ENCODE assay signal across 8 mouse cellular contexts in the genomic region with DNA sequence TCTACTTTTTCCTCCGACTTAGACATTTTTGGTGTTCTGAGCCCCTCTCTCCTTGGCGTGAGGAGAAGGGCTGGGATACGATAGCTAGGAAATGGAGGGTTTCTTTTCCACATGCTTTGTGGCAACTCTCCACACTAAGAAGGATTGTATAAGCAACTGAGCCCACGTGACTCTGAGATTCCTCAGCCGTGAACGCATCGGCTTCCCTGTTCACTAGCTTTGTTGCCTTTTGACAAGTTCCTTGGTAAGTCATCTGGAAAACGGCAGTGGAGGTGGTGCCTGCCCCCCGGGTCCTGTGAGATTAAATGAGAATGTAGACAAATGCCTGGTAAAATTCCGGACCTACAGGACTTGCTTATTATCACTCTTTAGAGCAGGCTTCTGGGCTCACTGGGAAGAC.
DNase-seq lines count a peak whose midpoint lies in the region; ATAC-seq and TF ChIP-seq lines count a peak whose summit lies in the region.

No protein-coding gene starts in this region.

- 39% methylated on average over 10 of the region's 10 CpGs for WGBS in lung, postnatal 0 days
- 26% methylated on average over 10 of the region's 10 CpGs for WGBS in hindbrain, embryonic 13.5 days
- 54% methylated on average over 10 of the region's 10 CpGs for WGBS in limb, embryonic 14.5 days

- TF ChIP-seq EP300 in lung, postnatal 0 days (IDR thresholded peaks at IDR 0.05) = no peak

- no peak overlapping the region for H3K9ac ChIP-seq in lung, postnatal 0 days (replicated peaks; ENCODE audit: low read depth)
- no peak overlapping the region for H3K9ac ChIP-seq in hindbrain, embryonic 13.5 days
- H3K9ac ChIP-seq in limb, embryonic 14.5 days (ENCODE audit: low read depth, low read length, severe bottlenecking) = no peak overlapping the region

- no peak overlapping the region for H3K4me2 ChIP-seq in lung, postnatal 0 days (replicated peaks; ENCODE audit: low read depth, low read length)
- H3K4me2 ChIP-seq in hindbrain, embryonic 13.5 days = peak overlapping the region; percentile 45
- no peak overlapping the region for H3K4me2 ChIP-seq in limb, embryonic 14.5 days (replicated peaks; ENCODE audit: low read depth, low read length, severe bottlenecking)

- peak; percentile 27 for DNase-seq in lung, postnatal 0 days (ENCODE audit: low spot score)
- no peak for DNase-seq in lung, postnatal 25 days (ENCODE audit: low spot score)
- peak; percentile 16 for DNase-seq in limb, embryonic 14.5 days (ENCODE audit: low spot score)
- no peak for DNase-seq in c-Kit-positive CD71-positive TER-119-positive erythroid progenitor cells, embryonic 14.5 days (ENCODE audit: low spot score)
- no peak for DNase-seq in adrenal gland, adult 18-20 months (ENCODE audit: low spot score in 2 of 2)
- DNase-seq in thymus, adult 18-20 months = no peak
- no peak for DNase-seq in cerebellum, adult 11-12 months

- no peaks in the 10 kb centered on the region for H3K36me3 ChIP-seq in lung, postnatal 0 days (ENCODE audit: insufficient read depth, low read length)
- no peaks in the 10 kb centered on the region for H3K36me3 ChIP-seq in hindbrain, embryonic 13.5 days
- H3K36me3 ChIP-seq in limb, embryonic 14.5 days (ENCODE audit: control insufficient read depth, insufficient read depth, low read length) = peaks cover 4% of the 10 kb centered on the region; the same call in 1 of the 2 replicates

- H3K27me3 ChIP-seq in lung, postnatal 0 days (replicated peaks; ENCODE audit: insufficient read depth, low read length) = no peaks in the 10 kb centered on the region
- H3K27me3 ChIP-seq in hindbrain, embryonic 13.5 days = no peaks in the 10 kb centered on the region
- no peaks in the 10 kb centered on the region for H3K27me3 ChIP-seq in limb, embryonic 14.5 days (ENCODE audit: control insufficient read depth, insufficient read depth, low read length)

- no peaks in the 10 kb centered on the region for H3K9me3 ChIP-seq in lung, postnatal 0 days (ENCODE audit: low read length)
- no peaks in the 10 kb centered on the region for H3K9me3 ChIP-seq in hindbrain, embryonic 13.5 days
- H3K9me3 ChIP-seq in limb, embryonic 14.5 days (ENCODE audit: control insufficient read depth, low read length) = no peaks in the 10 kb centered on the region

- TF ChIP-seq CTCF in lung, postnatal 0 days (IDR thresholded peaks at IDR 0.05) = no peak

- TF ChIP-seq POLR2A in limb, embryonic 14.5 days (IDR thresholded peaks at IDR 0.05; ENCODE audit: borderline replicate concordance, extremely low read depth, insufficient read depth, insufficient read length) = no peak

- ATAC-seq in lung, postnatal 0 days = 0 out of 2 replicates have a peak, but pooled peaks have one; percentile 38
- ATAC-seq in hindbrain, embryonic 13.5 days (ENCODE audit: low FRiP score) = no peak
- no peak for ATAC-seq in limb, embryonic 14.5 days (ENCODE audit: low FRiP score, low read depth)

- no peak overlapping the region for H3K27ac ChIP-seq in lung, postnatal 0 days (ENCODE audit: low read length)
- H3K27ac ChIP-seq in hindbrain, embryonic 13.5 days = no peak overlapping the region
- no peak overlapping the region for H3K27ac ChIP-seq in limb, embryonic 14.5 days (replicated peaks; ENCODE audit: low read depth, low read length)

- H3K4me1 ChIP-seq in lung, postnatal 0 days (ENCODE audit: insufficient read depth, low read depth, low read length) = no peaks in the 10 kb centered on the region
- H3K4me1 ChIP-seq in hindbrain, embryonic 13.5 days (replicated peaks) = peaks cover 7% of the 10 kb centered on the region; the same call in 1 of the 2 replicates
- H3K4me1 ChIP-seq in limb, embryonic 14.5 days (ENCODE audit: control insufficient read depth, insufficient read depth, low read length) = no peaks in the 10 kb centered on the region

- H3K4me3 ChIP-seq in lung, postnatal 0 days (ENCODE audit: low read depth, low read length) = no peak overlapping the region
- no peak overlapping the region; the same call in 1 of the 2 replicates for H3K4me3 ChIP-seq in hindbrain, embryonic 13.5 days
- no peak overlapping the region for H3K4me3 ChIP-seq in limb, embryonic 14.5 days (replicated peaks; ENCODE audit: low read length)

Comparison
In these comparisons a context has a peak if more than half of its experiments do, and no peak if none do; other contexts are left out.
1. DNase-seq: peak in lung, postnatal 0 days (single experiment) and limb, embryonic 14.5 days (single experiment); none in lung, postnatal 25 days (single experiment), c-Kit-positive CD71-positive TER-119-positive erythroid progenitor cells, embryonic 14.5 days (single experiment), adrenal gland, adult 18-20 months (0 of 2), thymus, adult 18-20 months (0 of 2) and cerebellum, adult 11-12 months (single experiment).